Mouse (Mus musculus): Measurements from ENCODE around the gene Gngt2.

- TF ChIP-seq CTCF (IDR thresholded peaks at IDR 0.05) (no peak), POLR2A (IDR thresholded peaks at IDR 0.05; ENCODE audit: insufficient read depth, low read depth, low read length) (peak; percentile 41; the same call in 1 of the 2 replicates)
These were observed 5.8 kb upstream of the Gngt2 start for GRCm38 (mm10) chr11:95831276-95831619.
